Mouse (Mus musculus): ENCODE results near the gene Prss22.

- TF ChIP-seq MAFK (IDR thresholded peaks at IDR 0.05; ENCODE audit: insufficient read depth, low read depth, low read length): no peak
- no peak for TF ChIP-seq CHD2 (IDR thresholded peaks at IDR 0.05; ENCODE audit: low read depth, low read length)
These were observed 39.5 kb upstream of the Prss22 start for GRCm38 (mm10) chr17:24037360-24037759.
